Mouse (Mus musculus) R1 (cell line): ENCODE data around the gene Bend4.

ENCODE experiments used
- DNase-seq: peaks from one replicate; pipeline ENCODE4 v3.0.0-alpha.2; 2018; ENCODE audit warnings: low read depth, low spot score

Bend4 gene

DNA sequence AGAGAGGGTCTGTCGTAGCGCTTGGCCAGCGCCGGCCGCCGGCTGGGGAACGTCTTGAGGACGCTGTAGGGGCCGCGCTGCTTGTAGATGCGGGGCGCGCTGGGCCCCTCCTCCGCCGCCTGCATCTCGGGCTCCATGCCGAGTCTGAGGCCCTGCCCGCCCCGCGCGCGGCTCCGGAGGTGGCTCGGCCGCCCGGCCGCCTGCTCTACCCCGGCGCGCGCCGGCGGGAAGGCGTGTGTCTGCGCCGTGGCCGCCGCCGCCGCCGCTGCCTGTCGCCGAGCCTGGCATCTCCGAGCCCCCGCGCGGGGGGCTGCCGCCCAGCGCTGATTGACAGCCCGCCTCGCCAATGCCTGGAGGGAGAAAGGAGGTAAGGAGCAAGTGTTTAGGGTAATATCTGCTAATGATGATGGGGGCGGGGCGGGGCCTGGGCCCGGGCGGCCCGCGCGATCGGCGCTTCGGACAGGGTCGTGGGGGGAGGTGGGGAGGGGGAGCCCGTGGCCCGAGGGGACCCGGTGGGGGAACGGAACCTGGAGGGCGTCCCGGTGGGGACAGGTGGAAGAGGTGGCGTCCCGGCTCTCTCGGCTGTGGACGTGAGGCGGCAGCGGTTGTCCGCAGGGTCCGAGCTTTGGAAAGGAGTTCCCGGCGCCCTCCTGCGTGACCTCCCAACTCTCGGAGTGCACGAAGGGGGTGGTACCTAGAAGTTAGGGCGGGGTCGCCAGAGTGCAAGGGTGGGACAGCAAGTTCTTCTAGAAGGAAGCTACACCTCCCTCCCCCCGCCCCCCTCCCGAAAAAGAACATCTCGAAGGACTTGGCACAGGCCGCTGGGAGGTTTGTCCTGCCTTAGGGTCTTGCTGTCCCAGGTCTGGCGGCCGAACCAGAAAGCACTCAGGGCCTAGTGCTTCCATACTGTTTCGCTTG is at the start of gene Bend4:
Gene Bend4 (minus strand): TSS at position 868 of the 918 bp plus-strand sequence.
- DNase-seq: peak; percentile 97

GRCm38 (mm10) chr5:67473723-67474122 is 45.6 kb upstream of the Bend4 start:
- no peak for DNase-seq

DNA sequence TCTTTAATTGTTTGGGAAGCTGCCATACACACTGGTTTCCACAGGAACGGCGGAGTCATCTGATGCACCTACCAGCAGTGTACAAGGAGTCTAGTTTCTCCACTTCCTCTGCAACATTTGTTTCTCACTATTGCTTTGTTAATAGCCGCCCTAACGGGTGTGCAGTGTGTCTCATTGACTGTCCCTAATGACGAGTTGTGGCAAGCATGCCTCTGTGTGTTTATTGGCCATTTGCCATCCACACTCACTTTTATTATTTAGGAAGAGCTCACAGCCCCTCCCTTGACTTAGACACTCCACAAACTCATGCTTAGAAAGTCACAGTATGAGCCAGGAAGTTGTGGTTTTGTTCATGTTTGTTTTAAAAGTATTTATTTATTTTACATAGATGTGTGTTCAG is 45.0 kb upstream of the Bend4 start:
- no peak for DNase-seq

- no peak for DNase-seq
These were observed 38.9 kb upstream of the Bend4 start for GRCm38 (mm10) chr5:67466866-67467530.

DNA sequence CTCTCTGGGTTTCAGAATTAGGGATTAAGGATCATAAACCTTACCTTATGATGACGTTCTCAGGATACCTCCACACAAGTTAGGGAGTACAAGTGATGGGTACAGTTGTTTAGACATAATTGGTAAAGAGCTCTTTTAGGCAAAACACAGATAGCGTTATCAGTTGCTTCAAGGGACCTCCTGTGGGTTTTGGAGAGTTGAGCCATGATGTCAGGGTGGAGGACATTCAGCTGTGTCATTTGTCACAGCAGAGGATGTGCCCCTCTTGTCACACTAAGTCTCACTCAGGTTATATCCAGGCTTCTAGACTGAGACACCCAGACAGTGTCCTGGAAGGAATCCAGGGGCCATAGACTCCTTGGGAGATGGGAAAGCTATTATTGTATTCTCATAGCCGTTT is 36.8 kb upstream of the Bend4 start:
- no peak for DNase-seq

GRCm38 (mm10) chr5:67463636-67464035 is 35.5 kb upstream of the Bend4 start:
- DNase-seq: peak; percentile 98

DNA sequence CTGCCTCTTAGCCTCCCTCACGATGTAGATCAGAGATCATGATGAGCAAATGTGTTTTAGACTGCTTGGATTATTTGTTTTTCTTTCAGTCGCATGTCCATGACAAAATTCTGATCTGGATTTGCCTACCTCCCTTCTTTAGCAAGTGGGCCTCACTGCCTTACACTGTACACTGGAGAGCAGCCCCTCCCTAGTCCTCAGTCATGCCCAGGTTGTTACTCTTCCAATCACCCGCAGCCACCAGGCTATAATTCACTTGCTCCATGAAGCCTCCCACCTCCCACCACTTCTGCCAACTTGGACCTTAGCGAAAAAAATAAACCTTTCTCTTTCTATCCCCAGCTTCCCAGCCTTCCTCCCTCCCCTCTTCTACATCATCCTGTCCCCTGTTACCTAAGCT is 34.2 kb upstream of the Bend4 start:
- DNase-seq: no peak

- DNase-seq: peak; percentile 90
These were observed 28.7 kb upstream of the Bend4 start for GRCm38 (mm10) chr5:67456841-67457240.

- DNase-seq: no peak
These were observed 26.2 kb upstream of the Bend4 start for GRCm38 (mm10) chr5:67454282-67454681.

DNA sequence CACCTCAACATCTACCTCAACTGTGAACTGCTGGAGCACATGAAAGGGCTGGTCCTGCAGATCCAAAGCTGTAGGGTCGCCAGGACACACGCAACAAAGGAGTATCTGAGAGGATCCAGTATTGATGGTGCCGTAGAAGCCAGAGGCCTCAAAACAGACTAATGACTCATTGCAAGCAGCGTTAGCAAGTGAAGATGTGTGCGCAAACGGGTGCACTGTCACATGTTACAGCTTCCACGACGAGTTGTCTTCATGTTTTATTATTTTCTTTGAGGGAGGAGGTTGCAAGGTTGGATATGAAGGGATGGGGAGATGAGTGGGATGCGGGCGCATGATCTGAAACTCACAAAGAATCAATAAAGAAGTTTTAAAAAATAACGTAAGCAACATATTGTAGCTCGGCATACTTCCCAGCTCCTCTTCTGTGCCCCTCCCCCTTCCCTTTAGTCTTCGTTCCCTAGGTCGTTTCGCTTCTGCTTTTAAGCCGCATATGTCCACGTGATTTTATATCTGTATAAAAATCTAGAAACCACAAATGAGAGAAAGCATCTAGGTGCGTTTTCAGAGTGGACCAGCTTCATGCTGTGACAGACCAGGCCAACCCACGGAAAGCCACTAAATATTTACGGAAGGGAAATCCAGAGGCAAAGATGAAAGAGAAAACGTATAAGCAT is 22.0 kb upstream of the Bend4 start:
- no peak for DNase-seq

DNA sequence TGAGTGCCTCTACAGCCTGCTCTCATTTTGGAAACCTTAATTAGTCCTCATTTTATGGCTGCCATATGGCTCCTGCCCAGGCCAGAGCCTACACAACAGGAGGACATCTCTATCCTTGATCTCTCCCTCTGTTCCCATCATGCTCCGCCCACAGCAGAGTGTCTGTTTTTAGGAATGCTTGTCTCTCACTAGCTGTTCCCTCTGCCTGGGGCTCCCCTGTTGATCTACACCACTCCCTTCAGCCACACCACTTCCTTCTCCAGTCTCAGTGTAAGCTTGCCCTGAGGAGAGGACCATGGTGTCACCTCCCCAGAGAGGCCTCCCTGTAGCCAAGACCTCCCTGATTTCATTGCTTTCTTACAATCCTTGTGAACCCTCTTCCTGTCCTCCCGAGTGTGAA is 18.4 kb upstream of the Bend4 start:
- DNase-seq: no peak

DNA sequence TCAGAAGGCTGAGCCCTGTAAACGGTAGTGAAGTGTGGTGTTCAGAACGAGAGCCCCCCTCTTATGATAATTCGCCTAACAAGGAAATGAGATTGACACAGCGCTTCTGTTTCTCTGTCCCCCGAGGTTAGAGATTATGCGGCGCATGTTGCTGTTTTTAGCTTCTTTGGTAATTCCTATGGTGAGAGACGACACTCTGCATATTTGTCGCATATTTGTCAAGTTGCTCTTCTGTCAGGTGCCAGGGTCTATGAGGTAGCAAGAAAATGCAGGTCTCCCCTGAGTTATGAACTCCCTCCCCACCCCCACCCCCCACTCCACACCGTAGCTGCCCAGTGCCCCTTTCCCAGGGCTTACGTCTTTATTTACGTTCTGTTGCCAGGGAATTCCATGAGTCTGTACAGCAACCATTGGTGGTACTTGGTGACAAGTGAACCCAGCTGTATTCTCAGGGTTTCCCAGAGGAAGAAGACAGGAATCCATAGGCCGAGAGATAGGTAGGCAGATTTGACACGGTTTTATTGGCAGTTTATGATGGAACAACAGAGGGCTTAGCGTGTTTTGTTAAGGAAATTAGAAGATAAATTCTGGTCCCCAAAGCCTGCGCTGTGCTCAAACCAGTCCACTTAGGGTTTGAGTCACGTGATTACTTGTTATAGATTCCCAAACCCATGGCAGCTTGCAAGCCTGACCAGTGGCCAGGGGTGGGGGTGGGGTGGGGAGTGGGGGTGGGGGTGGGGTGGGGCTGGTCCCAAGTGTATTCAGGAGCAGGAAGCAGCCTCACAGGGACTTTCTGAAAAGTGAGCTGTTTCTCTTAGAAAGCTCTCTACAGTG is 16.3 kb upstream of the Bend4 start:
- DNase-seq: peak; percentile 58

GRCm38 (mm10) chr5:67442813-67443450 is 14.8 kb upstream of the Bend4 start:
- no peak for DNase-seq

DNA sequence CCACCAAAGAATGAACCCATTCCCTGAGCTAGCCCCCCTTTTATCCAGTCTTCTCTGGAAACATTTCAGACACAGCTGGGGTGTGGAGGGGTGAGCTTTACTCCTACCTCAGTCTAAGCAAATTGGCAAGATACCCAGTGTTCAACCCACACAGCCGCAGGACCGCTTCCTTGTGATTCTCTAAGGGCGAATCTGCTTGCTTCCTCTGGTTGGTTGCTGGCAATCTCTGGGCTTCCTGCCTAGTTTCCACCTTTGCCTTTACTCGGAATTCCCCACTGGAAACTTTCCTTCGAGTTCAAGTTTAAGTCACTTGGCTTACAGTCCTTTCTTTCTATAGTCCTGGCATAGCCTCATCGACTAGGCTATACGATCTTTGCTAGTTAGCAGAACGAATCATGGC is 12.5 kb upstream of the Bend4 start:
- no peak for DNase-seq

DNA sequence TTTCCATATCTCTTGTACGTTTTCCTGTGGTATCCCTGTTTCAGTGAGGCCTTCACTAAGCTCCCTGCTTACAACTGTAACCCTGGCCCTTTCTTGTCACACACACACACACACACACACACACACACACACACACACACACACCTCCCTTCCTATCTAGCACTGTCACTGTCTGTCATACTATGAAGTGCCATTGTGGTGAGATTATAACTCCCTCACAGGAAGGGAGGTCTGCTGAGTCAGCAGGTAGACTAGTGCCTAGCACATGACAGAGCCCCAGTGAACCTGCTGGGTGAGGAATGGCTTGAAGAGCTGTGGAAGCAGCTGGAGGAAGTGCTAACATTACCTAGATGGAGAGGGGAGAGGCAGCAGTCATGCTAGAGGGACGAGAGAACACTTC is 9.3 kb upstream of the Bend4 start:
- peak; percentile 49 for DNase-seq

GRCm38 (mm10) chr5:67426478-67427442 is 1.4 kb downstream of the Bend4 start:
- DNase-seq: no peak

DNA sequence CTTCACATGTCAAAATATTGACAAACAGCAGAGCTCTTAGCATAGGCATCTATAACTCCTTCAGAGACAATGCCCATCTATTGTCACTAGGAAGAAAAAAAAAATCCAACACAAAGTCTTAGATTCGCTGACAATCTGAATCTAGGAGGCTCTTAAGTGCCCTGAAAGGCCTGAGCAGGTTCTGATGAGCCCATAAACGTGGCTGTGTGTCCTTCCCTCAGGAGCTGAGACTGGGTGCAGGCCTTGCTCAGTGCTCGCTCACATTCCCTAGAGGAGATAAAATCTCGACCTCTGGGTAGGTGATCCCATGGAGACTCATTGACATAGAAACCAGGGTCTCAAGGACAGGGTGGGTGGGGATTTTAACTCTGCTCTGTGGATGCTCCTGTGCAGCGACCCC is 2.1 kb downstream of the Bend4 start:
- peak; percentile 33 for DNase-seq

DNA sequence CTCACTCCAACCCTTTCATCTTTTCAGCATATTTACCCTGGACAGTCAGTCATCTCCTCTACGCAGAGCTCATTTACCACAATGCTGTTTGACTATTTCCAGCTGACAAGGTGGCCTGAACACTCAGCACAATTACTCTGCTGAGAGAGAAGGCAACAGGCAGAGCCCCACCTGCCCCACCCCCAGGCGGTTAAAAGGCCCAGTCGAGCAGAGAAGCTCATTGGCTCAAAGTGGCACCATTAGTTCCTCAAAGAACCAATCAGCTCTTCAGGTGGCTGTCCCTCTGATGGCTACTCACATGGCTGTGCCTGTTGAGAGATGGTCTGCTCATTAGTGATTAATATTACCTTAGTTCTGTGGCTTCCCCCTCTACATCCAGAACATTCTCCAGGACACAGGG is 3.5 kb downstream of the Bend4 start:
- DNase-seq: peak; percentile 59

GRCm38 (mm10) chr5:67423963-67424362 is 4.1 kb downstream of the Bend4 start:
- no peak for DNase-seq

DNA sequence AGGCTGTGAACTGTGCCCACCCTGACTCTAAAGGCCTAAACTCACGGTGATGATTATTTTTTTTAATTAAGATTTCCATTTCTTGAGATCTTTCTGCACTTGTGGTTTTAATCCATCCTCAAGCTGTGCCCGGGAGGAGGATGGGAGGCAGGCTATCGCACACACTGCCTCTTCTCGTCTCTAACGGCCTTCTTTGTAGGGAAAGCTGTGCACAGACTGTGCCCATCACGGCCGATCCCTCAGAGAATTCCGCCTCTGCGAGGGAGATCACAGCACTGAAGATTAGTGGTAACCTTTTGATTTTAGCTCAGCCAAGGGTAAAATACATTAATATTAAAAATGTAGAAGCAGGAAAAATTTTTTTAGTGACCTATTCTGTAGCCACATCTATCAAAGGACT is 4.8 kb downstream of the Bend4 start:
- no peak for DNase-seq
